Mouse (Mus musculus) C2C12 (cell line): ENCODE results near the gene Tfap2e. TPM values are rescaled to one million over a fixed set of nuclear protein-coding genes. Genes with fewer than 3 reads are reported as not detected.

ENCODE experiments used
- H3K27me3 ChIP-seq: one replicate; pipeline ENCODE4 v1.6.1; 2011; ENCODE audit not compliant: control insufficient read depth, insufficient read depth, insufficient read length
- H3K36me3 ChIP-seq: one replicate; pipeline ENCODE4 v1.6.1; 2011; ENCODE audit not compliant: control insufficient read depth, insufficient read depth
- H3K4me3 ChIP-seq: one replicate; pipeline ENCODE4 v1.5.1; 2011; ENCODE audit warnings: mild to moderate bottlenecking, control low read depth; ENCODE audit not compliant: poor library complexity, insufficient read depth, severe bottlenecking
- H3K79me2 ChIP-seq: one replicate; pipeline ENCODE4 v1.6.1; 2011; ENCODE audit not compliant: control insufficient read depth, insufficient read depth
- H3K79me3 ChIP-seq: one replicate; pipeline ENCODE4 v1.6.1; 2011; ENCODE audit warnings: low read depth, control low read depth
- H3ac ChIP-seq: one replicate; pipeline ENCODE3; 2011; ENCODE audit warnings: low read depth; ENCODE audit not compliant: control insufficient read depth, insufficient read length
- CEBPB ChIP-seq: IDR thresholded peaks from one replicate; pipeline ENCODE4 v1.6.1; 2011; ENCODE audit warnings: low read depth, mild to moderate bottlenecking, control low read depth, moderate library complexity
- CTCF ChIP-seq: IDR thresholded peaks from one replicate; pipeline ENCODE4 v1.5.1; 2011; ENCODE audit not compliant: control insufficient read depth, insufficient read depth, insufficient read length
- FOSL1 ChIP-seq: IDR thresholded peaks from one replicate; pipeline ENCODE4 v1.8.0; 2011; ENCODE audit warnings: mild to moderate bottlenecking, low read length; ENCODE audit not compliant: poor library complexity, insufficient read depth, severe bottlenecking
- MAX ChIP-seq: IDR thresholded peaks from one replicate; pipeline ENCODE4 v1.6.1; 2011; ENCODE audit warnings: mild to moderate bottlenecking, control low read depth
- MYOD1 ChIP-seq: IDR thresholded peaks from one replicate; pipeline ENCODE4 v1.6.1; 2011; ENCODE audit warnings: low read depth; ENCODE audit not compliant: control insufficient read depth, insufficient read length
- MYOG ChIP-seq: IDR thresholded peaks from one replicate; pipeline ENCODE4 v1.6.1; 2011; ENCODE audit not compliant: control insufficient read depth, insufficient read length; ENCODE audit errors: extremely low read depth
- USF1 ChIP-seq: IDR thresholded peaks from one replicate; pipeline ENCODE4 v1.6.1; 2011; ENCODE audit warnings: low read depth, mild to moderate bottlenecking, control low read depth, moderate library complexity
- polyA plus RNA-seq: library from polyadenylated mRNA; unstranded; fragments of >200 nt; fragmentation: generic; extraction: Trizol; gene quantifications from one replicate; pipeline ENCODE4 v1.2.1, GENCODE M21; 2012; ENCODE audit warnings: missing spikeins

Tfap2e gene
- polyA plus RNA-seq, 1 experiment = not detected

- no peak overlapping the region for H3K4me3 ChIP-seq
- no peak for TF ChIP-seq MYOG
- no peak for TF ChIP-seq CEBPB
- no peak for TF ChIP-seq FOSL1
- no peak for TF ChIP-seq MYOD1
- no peak for TF ChIP-seq CTCF
- TF ChIP-seq USF1 = no peak
- no peak for TF ChIP-seq MAX
These were observed 1.9 kb downstream of the Tfap2e start for GRCm38 (mm10) chr4:126734001-126734603.

GRCm38 (mm10) chr4:126732531-126733380 lies 3.3 kb downstream of the Tfap2e start:
- Histone ChIP-seq H3ac (no peak overlapping the region), H3K36me3 (no peaks in the 10 kb centered on the region), H3K4me3 (no peak overlapping the region), H3K79me2 (no peaks in the 10 kb centered on the region), H3K79me3 (no peaks in the 10 kb centered on the region), H3K27me3 (peaks cover 69% of the 10 kb centered on the region)
- TF ChIP-seq CTCF (no peak), MYOG (no peak), MAX (no peak), MYOD1 (no peak), CEBPB (no peak), USF1 (no peak)

More at GRCm38 (mm10) chr4:126734001-126734603, 1.9 kb downstream of the Tfap2e start:
- Histone ChIP-seq H3K27me3 (peaks cover 69% of the 10 kb centered on the region), H3K79me2 (no peaks in the 10 kb centered on the region), H3K79me3 (no peaks in the 10 kb centered on the region), H3ac (no peak overlapping the region), H3K36me3 (no peaks in the 10 kb centered on the region)

- peaks cover 65% of the 10 kb centered on the region for H3K27me3 ChIP-seq
- no peaks in the 10 kb centered on the region for H3K79me2 ChIP-seq
- no peak for TF ChIP-seq CTCF
- TF ChIP-seq MYOG = no peak
- no peak for TF ChIP-seq CEBPB
- TF ChIP-seq FOSL1 = no peak
- TF ChIP-seq MYOD1 = no peak
- TF ChIP-seq MAX = no peak
- TF ChIP-seq USF1 = no peak
These were observed 3.9 kb downstream of the Tfap2e start for GRCm38 (mm10) chr4:126732111-126732510.

GRCm38 (mm10) chr4:126707439-126707826 lies 28.6 kb downstream of the Tfap2e start:
- no peaks in the 10 kb centered on the region for H3K27me3 ChIP-seq
- H3ac ChIP-seq = no peak overlapping the region
- no peak overlapping the region for H3K4me3 ChIP-seq
- no peaks in the 10 kb centered on the region for H3K79me3 ChIP-seq
- H3K79me2 ChIP-seq = no peaks in the 10 kb centered on the region
- H3K36me3 ChIP-seq = peaks cover 71% of the 10 kb centered on the region
- TF ChIP-seq MYOG = no peak
- TF ChIP-seq MYOD1 = no peak
- TF ChIP-seq CEBPB = no peak
- TF ChIP-seq MAX = no peak
- TF ChIP-seq CTCF = no peak
- no peak for TF ChIP-seq FOSL1
- no peak for TF ChIP-seq USF1

More at GRCm38 (mm10) chr4:126732111-126732510, 3.9 kb downstream of the Tfap2e start:
- Histone ChIP-seq H3ac (no peak overlapping the region), H3K4me3 (no peak overlapping the region), H3K36me3 (no peaks in the 10 kb centered on the region), H3K79me3 (no peaks in the 10 kb centered on the region)

GRCm38 (mm10) chr4:126706630-126707438 lies 29.2 kb downstream of the Tfap2e start:
- H3K27me3 ChIP-seq = no peaks in the 10 kb centered on the region
- no peaks in the 10 kb centered on the region for H3K79me3 ChIP-seq
- H3K79me2 ChIP-seq = no peaks in the 10 kb centered on the region
- TF ChIP-seq FOSL1 (no peak), CTCF (no peak)
- H3ac ChIP-seq = no peak overlapping the region
- no peak overlapping the region for H3K4me3 ChIP-seq
- peaks cover 77% of the 10 kb centered on the region for H3K36me3 ChIP-seq
